Mouse (Mus musculus) limb, embryonic 12.5 days (tissue): ENCODE results near the gene Ppp2r5e. TPM values are rescaled to one million over a fixed set of nuclear protein-coding genes. Genes with fewer than 3 reads are reported as not detected.
"Not testable (repeated sequence)": the region's sequence is repeated elsewhere in the genome, so short reads cannot be mapped to it uniquely, and the experiment has no call there.

Experiments used
- ATAC-seq: fragments of 200-750 bp; cut with Nextera tagmentation; 2 replicates; pipeline ENCODE4 v1.8.0; 2017; ENCODE audit warnings: low read depth, moderate TSS enrichment; ENCODE audit not compliant: insufficient number of reproducible peaks, insufficient read depth, low FRiP score, low TSS enrichment
- H3K27ac ChIP-seq: fragments of 300-500 bp; sonication (generic); 2 replicates; pipeline ENCODE4 v1.5.1; 2016; ENCODE audit warnings: mild to moderate bottlenecking, moderate library complexity
- H3K27me3 ChIP-seq: fragments of 300-500 bp; sonication (generic); 2 replicates; pipeline ENCODE4 v1.6.1; 2016; ENCODE audit warnings: mild to moderate bottlenecking, moderate library complexity
- H3K36me3 ChIP-seq: fragments of 300-500 bp; sonication (generic); 2 replicates; pipeline ENCODE4 v1.6.1; 2016; ENCODE audit warnings: mild to moderate bottlenecking, moderate library complexity
- H3K4me1 ChIP-seq: fragments of 300-500 bp; sonication (generic); replicated peaks from 2 replicates; pipeline ENCODE4 v1.6.1; 2016
- H3K4me2 ChIP-seq: fragments of 300-500 bp; sonication (generic); 2 replicates; pipeline ENCODE4 v1.6.1; 2016; ENCODE audit warnings: mild to moderate bottlenecking, moderate library complexity
- H3K4me3 ChIP-seq: fragments of 300-500 bp; sonication (generic); replicated peaks from 2 replicates; pipeline ENCODE4 v1.5.1; 2016; ENCODE audit warnings: mild to moderate bottlenecking
- H3K9ac ChIP-seq: fragments of 300-500 bp; sonication (generic); replicated peaks from 2 replicates; pipeline ENCODE4 v1.6.1; 2016; ENCODE audit warnings: mild to moderate bottlenecking, moderate library complexity
- H3K9me3 ChIP-seq: fragments of 300-500 bp; sonication (generic); 2 replicates; pipeline ENCODE4 v1.6.1; 2016; ENCODE audit warnings: mild to moderate bottlenecking, moderate library complexity
- WGBS: fragments of 180-500 bp; shearing (Covaris S2); methylation state at CpG from one replicate; pipeline ENCODE4 v1.1.7; 2016; 5-methylcytosine and 5-hydroxymethylcytosine counted together
- polyA plus RNA-seq: library from polyadenylated mRNA; unstranded; fragments of >200 nt; fragmentation: Nextera tagmentation; extraction: Ambion mirVana; gene quantifications from 2 replicates; pipeline ENCODE4 v1.2.1, GENCODE M21; 2016

Gene Ppp2r5e
- polyA plus RNA-seq, 1 experiment from 2014 or later, result 18.8 TPM

GRCm38 (mm10) chr12:75464016-75464769, 131.9 kb downstream of the Ppp2r5e start:
- H3K4me3 ChIP-seq, result no peak overlapping the region
- WGBS, result 72% methylated on average over 9 of the region's 9 CpGs
- H3K9me3 ChIP-seq, result no peaks in the 10 kb centered on the region
- H3K36me3 ChIP-seq, result peaks cover 80% of the 10 kb centered on the region
- no peaks in the 10 kb centered on the region for H3K27me3 ChIP-seq
- no peak overlapping the region for H3K4me2 ChIP-seq
- no peak overlapping the region for H3K27ac ChIP-seq
- no peak overlapping the region for H3K9ac ChIP-seq
- no peaks in the 10 kb centered on the region for H3K4me1 ChIP-seq
- ATAC-seq, result no peak

GRCm38 (mm10) chr12:75460561-75460960, 135.5 kb downstream of the Ppp2r5e start:
- Histone ChIP-seq H3K9ac (no peak overlapping the region), H3K9me3 (no peaks in the 10 kb centered on the region), H3K4me1 (no peaks in the 10 kb centered on the region), H3K4me3 (no peak overlapping the region), H3K36me3 (peaks cover 83% of the 10 kb centered on the region), H3K27me3 (no peaks in the 10 kb centered on the region), H3K4me2 (no peak overlapping the region), H3K27ac (no peak overlapping the region)
- WGBS, result 89% methylated on average over 5 of the region's 5 CpGs
- ATAC-seq, result no peak

- H3K9me3 ChIP-seq, result no peaks in the 10 kb centered on the region
- peaks cover 76% of the 10 kb centered on the region for H3K36me3 ChIP-seq
- 84% methylated on average over 5 of the region's 5 CpGs for WGBS
- H3K27me3 ChIP-seq, result no peaks in the 10 kb centered on the region
- H3K4me2 ChIP-seq, result no peak overlapping the region
- no peak overlapping the region for H3K9ac ChIP-seq
- no peak overlapping the region for H3K4me3 ChIP-seq
- no peaks in the 10 kb centered on the region for H3K4me1 ChIP-seq
- H3K27ac ChIP-seq, result no peak overlapping the region
- ATAC-seq, result no peak
Measured at GRCm38 (mm10) chr12:75459656-75460055, 136.4 kb downstream of the Ppp2r5e start.

- 95% methylated on average over 6 of the region's 6 CpGs for WGBS
- Histone ChIP-seq H3K36me3 (peaks cover 63% of the 10 kb centered on the region), H3K9me3 (no peaks in the 10 kb centered on the region), H3K9ac (no peak overlapping the region), H3K4me3 (no peak overlapping the region), H3K4me2 (no peak overlapping the region), H3K27me3 (no peaks in the 10 kb centered on the region), H3K4me1 (no peaks in the 10 kb centered on the region), H3K27ac (no peak overlapping the region)
- ATAC-seq, result no peak
Measured at GRCm38 (mm10) chr12:75453441-75453840, 142.6 kb downstream of the Ppp2r5e start.

GRCm38 (mm10) chr12:75453027-75453426, 143.0 kb downstream of the Ppp2r5e start:
- Histone ChIP-seq H3K4me1 (no peaks in the 10 kb centered on the region), H3K36me3 (peaks cover 59% of the 10 kb centered on the region), H3K27ac (no peak overlapping the region), H3K4me2 (no peak overlapping the region), H3K9me3 (no peaks in the 10 kb centered on the region), H3K27me3 (no peaks in the 10 kb centered on the region), H3K4me3 (no peak overlapping the region), H3K9ac (no peak overlapping the region)
- no peak for ATAC-seq
- 84% methylated on average over 4 of the region's 4 CpGs for WGBS

- 97% methylated on average over 8 of the region's 8 CpGs for WGBS
- Histone ChIP-seq H3K27ac (no peak overlapping the region), H3K4me2 (no peak overlapping the region), H3K4me3 (no peak overlapping the region), H3K9ac (no peak overlapping the region), H3K36me3 (peaks cover 45% of the 10 kb centered on the region), H3K4me1 (no peaks in the 10 kb centered on the region), H3K9me3 (no peaks in the 10 kb centered on the region), H3K27me3 (no peaks in the 10 kb centered on the region)
- ATAC-seq, result no peak
Measured at GRCm38 (mm10) chr12:75450592-75450991, 145.5 kb downstream of the Ppp2r5e start.

- H3K36me3 ChIP-seq, result peaks cover 43% of the 10 kb centered on the region
- 82% methylated on average over 14 of the region's 14 CpGs for WGBS
- no peak overlapping the region for H3K9ac ChIP-seq
- H3K27me3 ChIP-seq, result no peaks in the 10 kb centered on the region
- no peak overlapping the region for H3K4me2 ChIP-seq
- H3K4me3 ChIP-seq, result no peak overlapping the region
- H3K27ac ChIP-seq, result no peak overlapping the region
- H3K4me1 ChIP-seq, result no peaks in the 10 kb centered on the region
- H3K9me3 ChIP-seq, result no peaks in the 10 kb centered on the region
- no peak for ATAC-seq
Measured at GRCm38 (mm10) chr12:75450011-75450410, 146.0 kb downstream of the Ppp2r5e start.

GRCm38 (mm10) chr12:75449475-75449966, 146.5 kb downstream of the Ppp2r5e start:
- 78% methylated on average over 6 of the region's 6 CpGs for WGBS
- peaks cover 43% of the 10 kb centered on the region for H3K36me3 ChIP-seq

GRCm38 (mm10) chr12:75448921-75449320, 147.1 kb downstream of the Ppp2r5e start:
- Histone ChIP-seq H3K27me3 (no peaks in the 10 kb centered on the region), H3K36me3 (peaks cover 43% of the 10 kb centered on the region), H3K4me2 (no peak overlapping the region), H3K9me3 (no peaks in the 10 kb centered on the region), H3K9ac (no peak overlapping the region), H3K27ac (no peak overlapping the region), H3K4me1 (no peaks in the 10 kb centered on the region), H3K4me3 (no peak overlapping the region)
- no peak for ATAC-seq
- 86% methylated on average over 5 of the region's 5 CpGs for WGBS

More at GRCm38 (mm10) chr12:75449475-75449966, 146.5 kb downstream of the Ppp2r5e start:
- Histone ChIP-seq H3K27me3 (no peaks in the 10 kb centered on the region), H3K9ac (no peak overlapping the region), H3K4me3 (no peak overlapping the region), H3K27ac (no peak overlapping the region), H3K9me3 (no peaks in the 10 kb centered on the region), H3K4me2 (no peak overlapping the region), H3K4me1 (no peaks in the 10 kb centered on the region)
- ATAC-seq, result no peak

GRCm38 (mm10) chr12:75446245-75446644, 149.8 kb downstream of the Ppp2r5e start:
- no peaks in the 10 kb centered on the region for H3K27me3 ChIP-seq

GRCm38 (mm10) chr12:75432400-75432799, 163.6 kb downstream of the Ppp2r5e start:
- not testable (repeated sequence) for H3K9ac ChIP-seq, H3K4me3 ChIP-seq, H3K4me1 ChIP-seq, H3K27ac ChIP-seq, H3K9me3 ChIP-seq, H3K4me2 ChIP-seq, H3K27me3 ChIP-seq, ATAC-seq, H3K36me3 ChIP-seq
- WGBS, result 74% methylated on average over 6 of the region's 6 CpGs

More at GRCm38 (mm10) chr12:75446245-75446644, 149.8 kb downstream of the Ppp2r5e start:
- H3K4me1 ChIP-seq, result no peaks in the 10 kb centered on the region
- no peak overlapping the region for H3K4me2 ChIP-seq
- 84% methylated on average over 7 of the region's 7 CpGs for WGBS
- no peak overlapping the region for H3K27ac ChIP-seq
- no peak overlapping the region for H3K4me3 ChIP-seq
- H3K9me3 ChIP-seq, result no peaks in the 10 kb centered on the region
- H3K36me3 ChIP-seq, result peaks cover 17% of the 10 kb centered on the region
- ATAC-seq, result no peak
- H3K9ac ChIP-seq, result no peak overlapping the region
